Mouse (Mus musculus) small intestine, adult 2 months (tissue): ENCODE results near the gene Artn.

Experiments
- CTCF ChIP-seq: fragments of 200-500 bp; IDR thresholded peaks from 2 replicates; pipeline ENCODE4 v1.5.1; 2012; ENCODE audit warnings: low read depth, mild to moderate bottlenecking, control low read depth, inconsistent platforms, low read length, moderate library complexity, mixed read lengths; ENCODE audit not compliant: insufficient replicate concordance, insufficient read length; ENCODE audit errors: extremely low read depth
- POLR2A ChIP-seq: fragments of 200-500 bp; IDR thresholded peaks from 2 replicates; pipeline ENCODE4 v1.6.1; 2012; ENCODE audit warnings: low read depth, mild to moderate bottlenecking, control low read depth, inconsistent platforms, low read length, moderate library complexity

GRCm38 (mm10) chr4:117896031-117896430 is 33.5 kb downstream of the Artn start:
- TF ChIP-seq POLR2A (no peak), CTCF (no peak)
